Mouse (Mus musculus) small intestine, adult 2 months (tissue): ENCODE results near the gene Slc11a2.

Experiments used
- CTCF ChIP-seq: fragments of 200-500 bp; IDR thresholded peaks from 2 replicates; pipeline ENCODE4 v1.5.1; 2012; ENCODE audit warnings: low read depth, mild to moderate bottlenecking, control low read depth, inconsistent platforms, low read length, moderate library complexity, mixed read lengths; ENCODE audit not compliant: insufficient replicate concordance, insufficient read length; ENCODE audit errors: extremely low read depth
- POLR2A ChIP-seq: fragments of 200-500 bp; IDR thresholded peaks from 2 replicates; pipeline ENCODE4 v1.6.1; 2012; ENCODE audit warnings: low read depth, mild to moderate bottlenecking, control low read depth, inconsistent platforms, low read length, moderate library complexity

DNA sequence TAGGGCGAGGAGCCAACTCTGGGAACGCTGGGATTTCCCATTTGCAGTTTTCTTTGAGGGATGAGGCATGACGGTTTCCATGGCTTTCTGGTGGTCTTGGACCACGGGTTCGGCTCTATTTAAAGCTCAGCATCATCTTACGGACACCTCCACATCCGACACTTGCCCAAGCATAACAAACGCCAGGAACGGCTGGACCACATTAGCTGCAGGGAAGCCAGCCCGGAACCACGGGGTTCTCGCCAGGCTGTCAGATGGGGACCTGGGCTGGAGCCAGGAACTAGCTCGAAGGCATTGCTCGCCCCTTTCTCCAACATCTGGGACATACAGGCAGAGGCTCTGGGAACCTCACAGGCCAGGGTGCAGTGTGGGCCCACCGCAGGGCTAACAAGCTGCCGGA lies 26.4 kb upstream of the Slc11a2 start:
- no peak for TF ChIP-seq CTCF
- no peak for TF ChIP-seq POLR2A
